Mouse (Mus musculus): ENCODE measurements at regions not wholly inside any gene's neighbourhood (a gene's known extent, or its start where the extent isn't known, plus 50 kb on each side); places are given as distances from the start of the nearest gene placed in this dataset.

DNA sequence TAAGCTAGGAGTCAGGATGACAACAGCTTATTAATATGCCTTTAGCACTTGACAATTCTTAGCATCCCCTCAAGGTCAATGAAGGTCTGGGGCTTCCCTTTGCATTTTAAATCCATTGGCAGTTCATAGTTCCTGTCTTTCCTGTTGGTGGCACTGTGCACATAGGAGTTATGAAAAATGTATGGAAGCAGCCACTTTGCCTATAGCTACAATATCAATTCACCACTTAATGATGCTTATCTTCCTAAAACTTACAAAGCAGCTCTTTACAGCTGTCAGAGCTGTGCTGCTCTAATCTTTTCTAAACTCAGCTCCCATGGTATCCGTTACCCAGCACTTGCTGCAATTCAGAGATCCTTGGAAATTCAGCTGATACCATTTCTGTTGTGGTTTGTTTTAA is 456.4 kb upstream of the Gje1 start:
- TF ChIP-seq CTCF (conservative IDR thresholded peaks at IDR 0.05; ENCODE audit: low read length) (no peak), NANOG (IDR thresholded peaks at IDR 0.05; ENCODE audit: borderline replicate concordance, low read length) (no peak), POU5F1 (IDR thresholded peaks at IDR 0.05; ENCODE audit: borderline replicate concordance, low read length) (no peak)
- H3K9me3 ChIP-seq (ENCODE audit: low read length), result no peaks in the 10 kb centered on the region
- H3K27me3 ChIP-seq (ENCODE audit: insufficient read depth, low read length), result no peaks in the 10 kb centered on the region
- H3K4me1 ChIP-seq (replicated peaks; ENCODE audit: low read depth, low read length), result no peaks in the 10 kb centered on the region
- no peak overlapping the region for H3K4me3 ChIP-seq (replicated peaks; ENCODE audit: low read length)
- H3K36me3 ChIP-seq (ENCODE audit: insufficient read depth, low read length), result no peaks in the 10 kb centered on the region

DNA sequence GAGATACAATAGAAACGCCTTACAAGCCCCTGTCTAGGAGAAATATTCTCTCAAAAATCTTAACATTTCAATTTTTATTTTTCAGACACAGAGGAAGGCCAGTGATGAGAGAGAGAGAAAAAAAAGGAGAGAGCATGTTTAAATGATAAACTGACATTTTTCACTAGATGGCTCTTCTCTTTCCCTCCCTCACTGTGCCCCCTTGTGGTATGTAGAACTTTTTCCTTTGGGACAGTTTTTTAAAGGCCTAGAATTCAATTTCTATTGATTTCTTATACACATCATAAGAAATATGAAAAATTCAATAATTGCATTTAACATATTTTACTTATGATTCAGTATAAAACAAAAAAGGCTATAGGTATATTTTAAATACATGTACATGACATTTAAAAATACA is 454.5 kb upstream of the Gje1 start:
- Histone ChIP-seq H3K4me3 (replicated peaks; ENCODE audit: low read length) (no peak overlapping the region), H3K9me3 (ENCODE audit: low read length) (no peaks in the 10 kb centered on the region), H3K36me3 (ENCODE audit: insufficient read depth, low read length) (no peaks in the 10 kb centered on the region), H3K27me3 (ENCODE audit: insufficient read depth, low read length) (no peaks in the 10 kb centered on the region), H3K4me1 (replicated peaks; ENCODE audit: low read depth, low read length) (no peaks in the 10 kb centered on the region)
- TF ChIP-seq POU5F1 (IDR thresholded peaks at IDR 0.05; ENCODE audit: borderline replicate concordance, low read length), result no peak
- no peak for TF ChIP-seq NANOG (IDR thresholded peaks at IDR 0.05; ENCODE audit: borderline replicate concordance, low read length)

DNA sequence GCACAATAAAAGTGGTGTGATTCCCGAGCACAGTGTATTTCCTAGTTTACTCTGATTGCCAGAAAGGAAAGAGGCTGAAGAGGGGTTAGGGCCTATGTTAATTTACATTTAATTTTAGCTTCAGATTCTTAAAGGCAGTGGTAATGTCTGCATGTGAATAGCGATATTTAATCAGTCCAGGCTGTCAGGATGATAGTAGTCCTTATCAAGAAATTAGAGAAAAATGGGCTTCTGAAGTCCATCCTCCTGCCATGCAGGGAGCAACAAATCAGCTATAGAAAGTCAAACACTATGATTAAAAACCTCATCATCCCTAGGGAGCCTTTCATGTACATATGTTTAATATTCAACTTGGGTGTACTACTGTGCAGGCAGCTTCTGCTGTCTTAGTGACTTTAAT is 422.7 kb upstream of the Gje1 start:
- H3K9me3 ChIP-seq (ENCODE audit: low read length), result no peaks in the 10 kb centered on the region
- no peak for TF ChIP-seq NANOG (IDR thresholded peaks at IDR 0.05; ENCODE audit: borderline replicate concordance, low read length)
- no peak for TF ChIP-seq POU5F1 (IDR thresholded peaks at IDR 0.05; ENCODE audit: borderline replicate concordance, low read length)
- no peak for TF ChIP-seq CTCF (conservative IDR thresholded peaks at IDR 0.05; ENCODE audit: low read length)
- no peaks in the 10 kb centered on the region for H3K4me1 ChIP-seq (replicated peaks; ENCODE audit: low read depth, low read length)
- H3K27me3 ChIP-seq (ENCODE audit: insufficient read depth, low read length), result no peaks in the 10 kb centered on the region
- no peaks in the 10 kb centered on the region for H3K36me3 ChIP-seq (ENCODE audit: insufficient read depth, low read length)
- no peak overlapping the region for H3K4me3 ChIP-seq (replicated peaks; ENCODE audit: low read length)
